In the genomic region with DNA sequence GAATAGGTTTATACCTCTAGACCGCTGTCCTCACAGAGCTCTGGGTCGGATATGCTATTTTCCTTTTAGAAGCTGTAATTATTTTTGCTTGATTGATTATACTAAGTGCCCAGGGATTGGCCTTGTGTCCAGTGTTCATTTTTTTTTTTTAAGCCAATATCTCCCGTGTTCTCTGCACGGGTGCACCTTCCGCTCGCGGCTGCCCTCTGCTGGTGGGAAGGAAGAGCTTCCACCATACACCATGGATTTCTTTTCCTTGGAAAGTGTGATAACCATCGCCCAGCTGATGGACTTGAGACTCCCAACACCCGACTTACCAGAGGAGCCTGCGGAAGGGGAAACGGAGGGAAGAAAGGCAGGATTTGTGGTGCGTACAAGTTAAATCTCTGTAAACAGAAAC, we compare ENCODE assay signal across 9 mouse cellular contexts. TPM values are rescaled to one million over a fixed set of nuclear protein-coding genes. Genes with fewer than 3 reads are reported as not detected.
DNase-seq lines count a peak whose midpoint lies in the region; ATAC-seq lines count a peak whose summit lies in the region.
"Had no signal": no experiment of that assay in that cellular context is flagged by ENCODE, and none has a peak within 500 bp of the region (broad histone marks: within the 10 kb centered on the region; RNA-seq: fewer than 3 reads in every experiment).

No protein-coding gene starts in this region.

- peak overlapping the region; percentile 1; the same call in 1 of the 2 replicates for H3K27ac ChIP-seq in hindbrain, embryonic 10.5 days
- no peak overlapping the region for H3K27ac ChIP-seq in hindbrain, embryonic 13.5 days
- no peak overlapping the region for H3K27ac ChIP-seq in heart, embryonic 10.5 days
- H3K27ac ChIP-seq: limb, embryonic 12.5 days had no signal

- peak; percentile 62 for DNase-seq in hindbrain, embryonic 10.5 days (ENCODE audit: low spot score)
- peak; percentile 42 for DNase-seq in T-cell, adult 2 months (ENCODE audit: low spot score)
- no peak for DNase-seq in heart, embryonic 10.5 days (ENCODE audit: low spot score)
- peak; percentile 84 for DNase-seq in kidney, postnatal 10 days
- DNase-seq in splenic B cell, adult 2 months (ENCODE audit: low read depth, low spot score): peak; percentile 68

- H3K4me3 ChIP-seq in hindbrain, embryonic 10.5 days: no peak overlapping the region
- no peak overlapping the region for H3K4me3 ChIP-seq in hindbrain, embryonic 13.5 days
- H3K4me3 ChIP-seq in heart, embryonic 10.5 days: 0 out of 2 replicates have a peak overlapping the region, but pooled peaks have one; percentile 3
- H3K4me3 ChIP-seq: limb, embryonic 12.5 days had no signal

- H3K27me3 ChIP-seq in hindbrain, embryonic 10.5 days (ENCODE audit: insufficient read depth, poor library complexity, severe bottlenecking): peaks cover 4% of the 10 kb centered on the region
- H3K27me3 ChIP-seq in hindbrain, embryonic 13.5 days: no peaks in the 10 kb centered on the region
- peaks cover 6% of the 10 kb centered on the region for H3K27me3 ChIP-seq in heart, embryonic 10.5 days (ENCODE audit: insufficient read depth, poor library complexity, severe bottlenecking)
- no peaks in the 10 kb centered on the region for H3K27me3 ChIP-seq in splenic B cell, adult 2 months (ENCODE audit: control insufficient read depth, insufficient read depth, low read length, poor library complexity, severe bottlenecking)
- H3K27me3 ChIP-seq: limb, embryonic 12.5 days had no signal

- no peaks in the 10 kb centered on the region for H3K9me3 ChIP-seq in hindbrain, embryonic 10.5 days
- no peaks in the 10 kb centered on the region for H3K9me3 ChIP-seq in hindbrain, embryonic 13.5 days
- H3K9me3 ChIP-seq in heart, embryonic 10.5 days: no peaks in the 10 kb centered on the region
- H3K9me3 ChIP-seq: limb, embryonic 12.5 days had no signal

- no peaks in the 10 kb centered on the region for H3K36me3 ChIP-seq in hindbrain, embryonic 10.5 days
- H3K36me3 ChIP-seq in hindbrain, embryonic 13.5 days: no peaks in the 10 kb centered on the region
- no peaks in the 10 kb centered on the region for H3K36me3 ChIP-seq in heart, embryonic 10.5 days
- no peaks in the 10 kb centered on the region for H3K36me3 ChIP-seq in splenic B cell, adult 2 months (ENCODE audit: control insufficient read depth, insufficient read depth, low read length, poor library complexity, severe bottlenecking)
- H3K36me3 ChIP-seq: limb, embryonic 12.5 days had no signal

- H3K4me2 ChIP-seq in hindbrain, embryonic 13.5 days: no peak overlapping the region
- H3K4me2 ChIP-seq: limb, embryonic 12.5 days had no signal

- H3K4me1 ChIP-seq in hindbrain, embryonic 10.5 days (replicated peaks): peaks cover 28% of the 10 kb centered on the region
- H3K4me1 ChIP-seq in hindbrain, embryonic 13.5 days (replicated peaks): peaks cover 8% of the 10 kb centered on the region
- peaks cover 12% of the 10 kb centered on the region for H3K4me1 ChIP-seq in heart, embryonic 10.5 days

- no peak overlapping the region for H3K9ac ChIP-seq in hindbrain, embryonic 13.5 days
- H3K9ac ChIP-seq: limb, embryonic 12.5 days had no signal

- 37% methylated on average over 12 of the region's 12 CpGs for WGBS in hindbrain, embryonic 10.5 days
- WGBS in hindbrain, embryonic 13.5 days: 40% methylated on average over 12 of the region's 12 CpGs
- WGBS in heart, embryonic 10.5 days: 28% methylated on average over 12 of the region's 12 CpGs

- ATAC-seq in hindbrain, embryonic 13.5 days (ENCODE audit: low FRiP score): no peak
- ATAC-seq in common myeloid progenitor, adult 5-6 weeks (replicated peaks; ENCODE audit: low read depth, poor library complexity, severe bottlenecking): peak; percentile 91
- peak; percentile 94 for ATAC-seq in megakaryocyte progenitor cell, adult 5-6 weeks (replicated peaks; ENCODE audit: poor library complexity)

RNA-seq across cellular contexts. Expression of a gene that starts 3.0 kb away (rescaled TPM):
- polyA plus RNA-seq in hindbrain, embryonic 10.5 days (2016; fragmentation: Nextera tagmentation; extraction: Ambion mirVana): not detected in 2 replicates
- polyA plus RNA-seq in hindbrain, embryonic 13.5 days (2015; fragmentation: Nextera tagmentation; extraction: Ambion mirVana): not detected in 2 replicates
- not detected in 2 replicates for total RNA-seq in common myeloid progenitor, adult 5-6 weeks (2017)
- polyA plus RNA-seq in heart, embryonic 10.5 days (2016; fragmentation: Nextera tagmentation; extraction: Ambion mirVana): not detected in 2 replicates
- not detected in 2 replicates for total RNA-seq in megakaryocyte progenitor cell, adult 5-6 weeks (2015)
- not detected in 2 replicates for total RNA-seq in megakaryocyte progenitor cell, adult 5-6 weeks (2017)
- polyA plus RNA-seq: limb, embryonic 12.5 days had no signal

RNA-seq across cellular contexts. Expression of a gene that starts 28.3 kb away (rescaled TPM):
- 68.9 and 75.8 TPM in 2 replicates for polyA plus RNA-seq in hindbrain, embryonic 10.5 days (2016; fragmentation: Nextera tagmentation; extraction: Ambion mirVana)
- polyA plus RNA-seq in hindbrain, embryonic 13.5 days (2015; fragmentation: Nextera tagmentation; extraction: Ambion mirVana): 67.0 and 70.4 TPM in 2 replicates
- 62.6 and 65.2 TPM in 2 replicates for total RNA-seq in common myeloid progenitor, adult 5-6 weeks (2017)
- polyA plus RNA-seq in heart, embryonic 10.5 days (2016; fragmentation: Nextera tagmentation; extraction: Ambion mirVana): 55.5 and 68.7 TPM in 2 replicates
- 26.1 and 27.6 TPM in 2 replicates for total RNA-seq in megakaryocyte progenitor cell, adult 5-6 weeks (2015)
- total RNA-seq in megakaryocyte progenitor cell, adult 5-6 weeks (2017): 54.8 and 64.6 TPM in 2 replicates

RNA-seq across cellular contexts. Expression of a gene that starts 39.1 kb away (rescaled TPM):
- polyA plus RNA-seq in hindbrain, embryonic 10.5 days (2016; fragmentation: Nextera tagmentation; extraction: Ambion mirVana): 40.6 and 45.9 TPM in 2 replicates
- polyA plus RNA-seq in hindbrain, embryonic 13.5 days (2015; fragmentation: Nextera tagmentation; extraction: Ambion mirVana): 150 and 151 TPM in 2 replicates
- total RNA-seq in common myeloid progenitor, adult 5-6 weeks (2017): not detected in 2 replicates
- 11.4 and 17.7 TPM in 2 replicates for polyA plus RNA-seq in heart, embryonic 10.5 days (2016; fragmentation: Nextera tagmentation; extraction: Ambion mirVana)
- total RNA-seq in megakaryocyte progenitor cell, adult 5-6 weeks (2015): not detected in 2 replicates
- not detected in 2 replicates for total RNA-seq in megakaryocyte progenitor cell, adult 5-6 weeks (2017)

RNA-seq across cellular contexts. Expression of a gene that starts 52.7 kb away (rescaled TPM):
- 1.2 and 2.2 TPM in 2 replicates for polyA plus RNA-seq in hindbrain, embryonic 10.5 days (2016; fragmentation: Nextera tagmentation; extraction: Ambion mirVana)
- polyA plus RNA-seq in hindbrain, embryonic 13.5 days (2015; fragmentation: Nextera tagmentation; extraction: Ambion mirVana): 2.4 and 2.7 TPM in 2 replicates
- 40.1 and 54.7 TPM in 2 replicates for total RNA-seq in common myeloid progenitor, adult 5-6 weeks (2017)
- polyA plus RNA-seq in heart, embryonic 10.5 days (2016; fragmentation: Nextera tagmentation; extraction: Ambion mirVana): 2.5 and 3.6 TPM in 2 replicates
- 76.9 and 81.8 TPM in 2 replicates for total RNA-seq in megakaryocyte progenitor cell, adult 5-6 weeks (2015)
- total RNA-seq in megakaryocyte progenitor cell, adult 5-6 weeks (2017): 90.0 and 93.6 TPM in 2 replicates
